Mouse (Mus musculus) left cerebral cortex, postnatal 36 days (tissue): ENCODE results near the gene Rnf180. TPM values are rescaled to one million over a fixed set of nuclear protein-coding genes. Genes with fewer than 3 reads are reported as not detected.
"Not testable (repeated sequence)": the region's sequence is repeated elsewhere in the genome, so short reads cannot be mapped to it uniquely, and the experiment has no call there.

Experiments used
- DNase-seq, 2 experiments: peaks; one replicate each; pipeline ENCODE4 v3.0.0; 2021 to 2022; ENCODE audit warnings: low spot score in 2 of 2, mixed read lengths in 1 of 2
- intact Hi-C: fragments of 180-260 bp; cut with DNase I; formaldehyde crosslinking; loops from one replicate; pipeline ENCODE4 v1.15.1; 2025
- total RNA-seq, 2 experiments: library from RNA; stranded (reverse); gene quantifications; 2 replicates each; pipeline ENCODE4 v1.2.3; 2021

Gene Rnf180
- 10 to 100 TPM; 18.6 to 19.3 TPM for total RNA-seq

DNA sequence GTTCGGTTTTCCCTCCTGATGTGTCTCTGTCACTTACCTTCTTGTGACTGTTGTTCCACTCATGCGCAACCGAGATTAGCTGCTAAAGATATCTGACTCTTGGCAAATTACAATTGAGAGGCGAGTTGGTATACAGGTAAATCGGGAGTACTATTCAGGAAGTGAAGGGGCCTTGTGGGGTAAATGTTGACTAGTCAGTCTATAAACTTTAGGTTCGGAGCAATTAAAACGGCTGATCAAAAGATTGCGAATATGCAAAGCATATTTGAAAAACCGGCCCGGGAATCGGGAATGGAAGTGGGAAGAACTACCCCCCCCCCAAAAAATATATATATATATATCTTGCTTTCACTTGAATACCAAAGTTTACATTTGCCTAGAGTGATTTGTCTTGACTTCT lies at the start of gene Rnf180:
Gene Rnf180 (minus strand): TSS at position 101 of the 400 bp plus-strand sequence.
- intact Hi-C loops: no loop called here

GRCm38 (mm10) chr13:105331199-105331968 lies 36.8 kb upstream of the Rnf180 start:
- DNase-seq: no peak
- intact Hi-C loops: no loop called here

More for the DNA sequence above, at the start of gene Rnf180:
- DNase-seq: no peak

DNA sequence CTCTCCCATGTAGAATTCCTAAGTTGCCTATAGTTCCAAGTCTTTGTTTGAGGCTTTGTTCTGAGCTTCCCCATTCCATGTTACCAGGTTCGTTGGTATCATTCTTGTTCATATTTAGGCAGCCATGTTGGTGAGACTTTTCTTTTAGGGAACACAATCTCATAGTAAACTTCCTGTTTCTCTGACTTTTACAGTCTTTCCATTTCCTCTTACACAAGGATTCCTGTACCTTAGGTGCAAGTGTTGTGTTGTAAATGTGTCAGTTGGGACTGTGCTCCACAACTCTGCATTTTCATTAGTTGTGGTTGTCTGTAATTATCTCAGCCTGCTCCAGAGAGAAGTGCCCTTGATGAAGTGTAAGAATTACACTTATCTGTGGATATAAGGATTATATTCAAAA lies 32.3 kb upstream of the Rnf180 start:
- intact Hi-C loops: no loop called here
- DNase-seq: no peak

DNA sequence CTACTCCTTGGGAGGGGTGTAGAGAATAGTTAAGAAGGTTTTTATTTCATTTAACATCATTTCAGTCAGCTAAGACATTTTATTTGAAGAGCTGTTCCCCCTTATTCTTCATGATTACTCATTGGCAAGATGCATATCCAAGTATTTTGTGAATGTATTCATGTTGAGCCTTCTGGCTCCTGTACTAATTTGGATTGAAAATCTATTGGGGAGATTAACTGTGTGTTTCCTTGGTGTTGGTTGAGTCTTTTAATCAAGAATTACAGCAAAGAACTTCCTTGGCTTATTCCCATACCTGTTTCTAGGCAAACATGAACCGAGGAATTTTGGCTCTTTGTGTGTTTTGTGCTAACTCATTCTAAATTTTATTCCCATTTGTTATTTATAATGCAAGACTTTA lies 22.3 kb upstream of the Rnf180 start:
- intact Hi-C loops: no loop called here
- DNase-seq: no peak

- DNase-seq: no peak
- intact Hi-C loops: no loop called here
These were observed 21.4 kb upstream of the Rnf180 start for GRCm38 (mm10) chr13:105316009-105316408.

GRCm38 (mm10) chr13:105312763-105313162 lies 18.1 kb upstream of the Rnf180 start:
- no peak for DNase-seq
- intact Hi-C loops: no loop called here

GRCm38 (mm10) chr13:105310562-105310961 lies 15.9 kb upstream of the Rnf180 start:
- DNase-seq, intact Hi-C loops: not testable (repeated sequence)

- no peak for DNase-seq
- intact Hi-C loops: no loop called here
These were observed 10.9 kb upstream of the Rnf180 start for GRCm38 (mm10) chr13:105305513-105305912.

DNA sequence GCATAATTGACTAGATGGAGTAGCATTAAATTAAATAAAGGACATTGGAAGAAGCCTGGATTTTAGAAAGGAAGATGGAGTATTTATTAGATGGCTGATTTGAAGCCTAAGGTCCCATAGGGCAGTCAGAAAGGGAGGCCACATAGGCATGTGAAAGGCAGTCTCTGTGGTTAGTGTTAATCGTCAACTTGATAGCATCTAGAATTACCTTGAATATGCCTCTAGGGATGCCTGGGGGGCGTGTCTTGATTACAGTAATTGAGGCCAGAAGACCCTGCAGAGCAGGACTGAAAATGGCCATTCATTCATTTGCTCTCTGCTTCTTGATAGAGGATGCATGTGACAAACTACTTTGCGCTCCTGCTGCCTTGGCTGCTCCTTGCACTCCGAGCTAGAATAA lies 9.4 kb upstream of the Rnf180 start:
- intact Hi-C loops: no loop called here
- no peak for DNase-seq

- intact Hi-C loops: no loop called here
- DNase-seq: no peak
These were observed 5.4 kb upstream of the Rnf180 start for GRCm38 (mm10) chr13:105300009-105300346.

- DNase-seq: no peak
- intact Hi-C loops: no loop called here
These were observed 4.8 kb upstream of the Rnf180 start for GRCm38 (mm10) chr13:105299162-105300008.

DNA sequence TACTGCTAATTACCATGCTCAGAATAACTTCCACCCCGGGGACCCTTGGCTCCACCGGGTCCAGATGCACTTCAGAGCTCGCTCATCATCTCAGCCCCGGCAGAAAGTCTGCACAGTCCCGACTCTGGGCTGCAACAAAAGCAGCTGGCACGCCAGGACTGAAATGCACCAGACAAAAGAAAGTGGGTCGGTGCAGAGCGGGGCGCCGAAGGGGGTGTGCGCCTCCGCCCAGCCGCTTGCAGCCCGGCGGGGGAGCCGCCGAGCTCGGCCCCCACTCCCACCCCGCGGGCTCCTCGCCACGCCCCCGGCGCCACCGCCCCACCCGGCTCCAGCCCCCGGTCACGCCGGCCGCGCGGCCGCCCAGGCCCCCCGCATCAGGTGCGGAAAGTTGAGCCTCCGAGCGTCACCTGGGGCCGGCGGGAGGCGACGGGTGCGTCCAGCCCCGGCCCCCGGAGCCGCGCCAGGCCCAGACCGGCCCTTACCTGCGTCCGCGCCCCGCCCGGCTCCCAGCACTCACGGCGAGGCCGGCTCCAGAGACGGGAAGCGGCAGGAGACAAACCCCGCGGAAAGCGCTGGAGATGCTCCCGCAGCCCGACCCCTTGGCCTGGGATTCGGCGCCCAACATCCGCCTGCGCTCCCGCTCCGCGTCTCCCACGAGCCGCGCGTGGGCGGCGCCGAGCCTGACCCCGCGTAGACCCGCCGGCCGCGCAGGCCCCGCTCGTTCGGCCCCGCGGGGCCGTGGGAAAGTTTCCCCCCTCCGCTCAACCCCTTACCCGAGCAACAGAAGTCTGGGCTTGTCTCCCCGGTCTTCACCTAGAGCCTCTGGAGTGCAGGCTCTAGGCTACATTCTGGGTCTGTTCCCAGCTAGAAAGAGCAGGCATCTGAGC lies 591 bp downstream of the Rnf180 start:
- peak; percentile 56 to 73 for DNase-seq
- intact Hi-C loops: no loop called here

GRCm38 (mm10) chr13:105291816-105292215 lies 2.8 kb downstream of the Rnf180 start:
- intact Hi-C loops: no loop called here
- DNase-seq: peak; percentile 30 to 37

- no peak for DNase-seq
- intact Hi-C loops: no loop called here
These were observed 4.0 kb downstream of the Rnf180 start for GRCm38 (mm10) chr13:105290594-105290993.

DNA sequence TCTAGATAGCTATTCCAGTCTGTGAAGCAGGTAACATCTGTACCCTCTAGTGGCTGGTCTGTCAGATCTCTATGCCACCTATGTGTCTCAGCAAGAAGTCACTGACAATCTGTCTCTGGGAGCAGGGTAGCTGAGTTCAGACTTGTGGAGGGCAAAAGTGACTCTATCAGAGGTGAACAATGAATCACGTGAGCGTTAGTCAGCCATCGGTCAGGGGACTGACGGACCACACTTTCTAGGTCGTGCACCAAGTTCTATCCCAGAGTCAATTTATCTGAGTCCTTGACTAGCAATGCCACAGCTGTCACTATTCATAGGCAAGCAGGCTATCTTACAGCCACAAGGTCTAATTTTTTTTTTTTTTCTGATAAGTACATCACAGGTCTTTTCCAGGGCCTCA lies 4.6 kb downstream of the Rnf180 start:
- intact Hi-C loops: no loop called here
- DNase-seq: no peak

DNA sequence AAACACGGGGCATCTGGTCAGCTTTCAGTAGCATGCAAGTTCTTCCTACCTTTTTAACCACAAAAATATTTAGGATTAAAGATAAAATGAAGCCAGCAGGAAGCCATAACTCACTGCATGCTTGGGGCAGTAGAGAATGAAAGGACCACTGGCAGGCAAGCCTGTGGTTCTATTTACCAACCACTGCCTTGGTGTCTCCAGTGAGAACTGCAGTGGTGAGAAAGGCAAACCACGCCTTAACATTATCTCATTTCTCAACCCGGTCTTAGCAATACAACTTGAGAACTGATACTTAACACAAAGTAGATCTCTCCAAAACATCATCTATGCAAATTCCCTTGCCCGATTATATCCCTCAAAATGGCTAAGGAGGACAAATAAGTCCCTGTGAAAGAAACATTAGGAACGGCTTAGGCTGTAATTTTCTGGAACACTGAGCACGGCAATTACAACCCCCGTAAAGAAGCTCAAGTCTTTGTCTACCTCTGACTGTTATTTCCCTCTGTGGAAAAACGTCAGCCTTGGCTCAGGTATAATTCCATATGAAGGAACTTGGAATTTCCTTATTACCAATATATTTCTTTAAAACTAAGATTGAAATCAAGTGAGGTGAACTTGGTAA lies 15.1 kb downstream of the Rnf180 start:
- intact Hi-C loops: no loop called here
- no peak for DNase-seq

DNA sequence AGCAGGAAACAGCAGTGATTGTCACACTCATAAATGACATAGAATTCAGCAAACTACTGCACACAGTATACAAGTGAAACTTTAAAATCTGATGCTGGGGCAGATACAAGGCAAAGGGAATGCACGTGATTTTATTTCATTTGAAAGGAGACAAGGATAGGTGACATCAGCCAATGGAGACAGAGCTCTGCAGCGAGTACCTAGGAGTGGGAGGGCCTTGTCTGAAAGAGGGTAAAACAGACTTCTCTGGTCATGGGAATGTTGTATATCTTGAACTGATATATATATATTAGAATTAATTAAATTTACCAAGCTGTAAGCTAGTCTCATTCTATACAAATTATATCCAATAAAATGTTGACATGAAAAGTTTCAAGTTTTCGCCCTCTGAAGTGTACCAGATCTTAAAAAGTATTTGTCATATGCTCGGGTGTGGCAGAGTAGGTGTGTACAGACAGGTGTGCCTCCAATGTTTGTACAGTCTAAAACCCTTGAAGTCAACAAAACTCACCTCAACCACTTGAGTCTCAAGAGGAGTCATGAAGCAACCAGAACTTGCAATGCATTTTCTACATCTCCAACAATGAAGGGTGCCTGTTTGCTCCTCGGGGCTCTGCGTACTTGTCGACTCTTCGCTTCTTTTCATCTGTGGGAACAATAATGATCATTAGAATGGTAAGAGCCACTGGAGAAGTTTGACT lies 24.1 kb downstream of the Rnf180 start:
- intact Hi-C loops: no loop called here
- no peak for DNase-seq

DNA sequence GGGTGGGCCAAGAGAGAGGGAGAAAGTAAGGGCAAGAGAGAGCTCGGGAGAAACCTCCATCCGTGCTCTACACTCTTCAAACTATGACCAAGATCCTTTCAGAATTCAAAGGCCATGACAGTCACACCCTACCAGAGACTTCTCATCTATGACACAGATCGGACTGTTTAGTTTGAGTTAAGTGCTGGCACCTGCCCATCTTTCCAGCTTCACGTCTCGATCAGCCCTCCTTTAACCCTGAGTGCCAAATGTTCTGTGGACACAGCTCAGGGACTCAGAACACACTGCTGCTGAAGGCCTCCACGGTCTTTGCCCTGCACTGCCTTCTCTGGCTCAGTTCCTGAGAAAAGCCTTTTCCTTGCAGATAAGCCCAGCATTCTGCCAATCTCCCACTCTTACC lies 27.2 kb downstream of the Rnf180 start:
- intact Hi-C loops: loop anchor here (2.0 kb wide), 1 partner anchor 109 kb away; no protein-coding TSS in a partner anchor
- DNase-seq: no peak

DNA sequence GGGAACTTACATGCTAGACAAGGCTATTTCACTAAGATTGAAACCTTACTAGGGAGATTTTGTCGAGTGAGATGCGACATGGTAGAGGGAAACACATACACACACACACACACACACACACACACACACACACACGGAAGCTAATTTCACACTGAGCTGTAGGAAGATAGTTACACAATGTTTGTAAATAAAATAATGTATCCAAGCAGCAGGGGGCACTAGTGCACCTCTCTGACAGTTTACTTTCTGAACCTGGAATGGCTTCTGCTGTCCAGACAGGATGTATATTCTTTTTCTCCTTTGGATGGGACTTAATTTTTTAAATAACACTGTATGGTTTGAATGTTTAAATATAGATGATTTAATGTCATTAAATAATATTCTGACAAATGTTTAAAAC lies 27.9 kb downstream of the Rnf180 start:
- DNase-seq: peak in 1 of 2 experiments; percentile 42
- intact Hi-C loops: loop anchor here (2.0 kb wide), 1 partner anchor 110 kb away; no protein-coding TSS in a partner anchor
